ENCODE assay signal across 10 mouse cellular contexts in the genomic region with DNA sequence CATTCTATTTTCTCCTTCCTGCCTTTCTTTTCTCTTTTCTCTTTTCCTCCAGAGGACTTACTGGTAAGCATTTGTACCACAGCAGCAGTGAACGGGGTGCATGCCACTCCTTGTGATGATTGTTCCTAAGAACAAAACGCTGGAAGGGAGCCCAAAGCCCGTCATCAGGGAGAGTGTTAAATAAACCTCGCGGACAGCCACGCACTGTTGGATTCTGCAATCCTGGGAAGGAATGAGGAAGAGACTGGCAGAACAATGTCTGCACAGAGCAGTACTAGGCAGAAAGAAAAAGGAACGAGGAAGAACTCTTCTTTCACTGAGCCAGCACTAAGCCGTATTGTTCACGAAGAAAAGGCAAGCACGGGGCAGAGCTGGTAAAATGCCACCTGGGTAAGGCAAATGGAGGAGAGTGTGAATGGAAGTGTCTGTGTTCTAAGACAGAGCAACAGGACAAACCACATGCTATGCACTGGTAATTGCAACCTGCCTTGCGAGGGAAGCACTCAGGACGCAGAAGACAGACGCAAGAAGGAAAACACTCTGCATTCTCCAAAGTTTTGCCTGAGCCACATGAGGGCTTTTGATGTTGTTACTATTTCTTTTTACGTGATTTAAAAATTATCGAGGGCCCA. TPM values are rescaled to one million over a fixed set of nuclear protein-coding genes. Genes with fewer than 3 reads are reported as not detected.
DNase-seq lines count a peak whose midpoint lies in the region; ATAC-seq and TF ChIP-seq lines count a peak whose summit lies in the region.
"Had no signal": no experiment of that assay in that cellular context is flagged by ENCODE, and none has a peak within 500 bp of the region (broad histone marks: within the 10 kb centered on the region; RNA-seq: fewer than 3 reads in every experiment).

No protein-coding gene starts in this region.

- 29% methylated on average over 15 of the region's 15 CpGs for WGBS in kidney, adult 2 months
- WGBS in lung, embryonic 14.5 days: 26% methylated on average over 15 of the region's 15 CpGs

- H3K9ac ChIP-seq in lung, embryonic 14.5 days: no peak overlapping the region

- no peak overlapping the region for H3K27ac ChIP-seq in kidney, adult 2 months (ENCODE audit: insufficient read depth, low read depth, low read length)
- H3K27ac ChIP-seq in lung, embryonic 14.5 days (ENCODE audit: low read depth): peak overlapping the region; percentile 21; the same call in 1 of the 2 replicates

- H3K9me3 ChIP-seq in lung, embryonic 14.5 days (ENCODE audit: low read depth, low read length): no peaks in the 10 kb centered on the region

- H3K4me2 ChIP-seq in lung, embryonic 14.5 days: peak overlapping the region; percentile 41

- no peak overlapping the region for H3K4me3 ChIP-seq in kidney, adult 2 months (ENCODE audit: insufficient read depth, low read depth, low read length)
- no peak overlapping the region for H3K4me3 ChIP-seq in lung, embryonic 14.5 days (ENCODE audit: low read depth, low read length)

- no peak for TF ChIP-seq POLR2A in kidney, adult 2 months (IDR thresholded peaks at IDR 0.05; ENCODE audit: low read depth, low read length)

- no peaks in the 10 kb centered on the region for H3K27me3 ChIP-seq in kidney, adult 2 months (replicated peaks; ENCODE audit: control insufficient read depth, insufficient read depth, low read length)
- H3K27me3 ChIP-seq in lung, embryonic 14.5 days (ENCODE audit: insufficient read depth, low read length): no peaks in the 10 kb centered on the region

- no peaks in the 10 kb centered on the region for H3K36me3 ChIP-seq in kidney, adult 2 months (ENCODE audit: control insufficient read depth, insufficient read depth, low read length)
- no peaks in the 10 kb centered on the region for H3K36me3 ChIP-seq in lung, embryonic 14.5 days (ENCODE audit: insufficient read depth)

- ATAC-seq in lung, embryonic 14.5 days (ENCODE audit: insufficient read depth): peak; percentile 91

- DNase-seq in kidney, postnatal 10 days: peak; percentile 13
- no peak for DNase-seq in kidney, adult 2 months
- peak; percentile 40 for DNase-seq in gonadal fat pad, adult 2 months (ENCODE audit: low read depth)
- peak; percentile 89 for DNase-seq in lung, embryonic 14.5 days
- DNase-seq in retina, postnatal 1 day: peak; percentile 69
- DNase-seq in thymus, postnatal 14 days: no peak
- DNase-seq in thymus, postnatal 4 days: no peak
- DNase-seq in layer of hippocampus, adult 18-20 months (ENCODE audit: low spot score in 2 of 2): no peak
- DNase-seq: spleen, adult 18-20 months had no signal

- no peak for TF ChIP-seq CTCF in kidney, adult 2 months (conservative IDR thresholded peaks at IDR 0.05; ENCODE audit: insufficient read depth, insufficient read length, low read depth, low read length)
- no peak for TF ChIP-seq CTCF in lung, embryonic 14.5 days (IDR thresholded peaks at IDR 0.05; ENCODE audit: low read depth)

- H3K4me1 ChIP-seq in kidney, adult 2 months (ENCODE audit: control insufficient read depth, insufficient read depth, low read length): no peaks in the 10 kb centered on the region
- H3K4me1 ChIP-seq in lung, embryonic 14.5 days (ENCODE audit: insufficient read depth): peaks cover 8% of the 10 kb centered on the region; the same call in 1 of the 2 replicates

RNA-seq across cellular contexts. Expression of a gene that starts 7.0 kb away (rescaled TPM):
- polyA plus RNA-seq in kidney, adult 2 months (2012; rRNA removed): 86.5 and 97.8 TPM in 2 replicates
- 123 and 133 TPM in 2 replicates for polyA plus RNA-seq in gonadal fat pad, adult 2 months (2012; rRNA removed)
- polyA plus RNA-seq in lung, embryonic 14.5 days (2014; fragmentation: Nextera tagmentation; extraction: Ambion mirVana): 3.5 and 3.8 TPM in 2 replicates
- 100 to 1,000 TPM; 137 to 138 TPM for total RNA-seq in layer of hippocampus, adult 18-20 months (2021)
- total RNA-seq: liver, adult 2 months had no signal
- polyA plus RNA-seq: liver, adult 2 months had no signal

Comparison
In these comparisons a context has a peak if more than half of its experiments do, and no peak if none do; other contexts are left out.
1. DNase-seq: peak in kidney, postnatal 10 days (single experiment), gonadal fat pad, adult 2 months (single experiment), lung, embryonic 14.5 days (single experiment) and retina, postnatal 1 day (single experiment); none in kidney, adult 2 months (single experiment), thymus, postnatal 14 days (single experiment), thymus, postnatal 4 days (single experiment) and layer of hippocampus, adult 18-20 months (0 of 2).
2. RNA of a gene that starts 7.0 kb away (polyA plus RNA-seq): 123 to 133 TPM in gonadal fat pad, adult 2 months and 86.5 to 97.8 TPM in kidney, adult 2 months; 3.5 to 3.8 TPM in lung, embryonic 14.5 days; every median in the first group is over 10 times any median in the second.